Mouse (Mus musculus) olfactory bulb, adult 2 months (tissue): ENCODE measurements around the gene Fam43b.

Experiments
- CTCF ChIP-seq: fragments of 200-500 bp; IDR thresholded peaks from 2 replicates; pipeline ENCODE4 v1.5.1; 2012; ENCODE audit warnings: low read depth, mild to moderate bottlenecking, low read length, moderate library complexity; ENCODE audit not compliant: insufficient read depth
- POLR2A ChIP-seq: fragments of 200-500 bp; IDR thresholded peaks from 2 replicates; pipeline ENCODE4 v1.6.1; 2012; ENCODE audit warnings: mild to moderate bottlenecking, low read depth, low read length, moderate library complexity; ENCODE audit not compliant: insufficient read depth

- TF ChIP-seq CTCF (no peak), POLR2A (no peak)
Observed at GRCm38 (mm10) chr4:138416414-138416813, 20.1 kb upstream of the Fam43b start.
